Mouse (Mus musculus): Measurements from ENCODE around the gene Gm8947.
"Not testable (repeated sequence)": the region's sequence is repeated elsewhere in the genome, so short reads cannot be mapped to it uniquely, and the experiment has no call there.

DNA sequence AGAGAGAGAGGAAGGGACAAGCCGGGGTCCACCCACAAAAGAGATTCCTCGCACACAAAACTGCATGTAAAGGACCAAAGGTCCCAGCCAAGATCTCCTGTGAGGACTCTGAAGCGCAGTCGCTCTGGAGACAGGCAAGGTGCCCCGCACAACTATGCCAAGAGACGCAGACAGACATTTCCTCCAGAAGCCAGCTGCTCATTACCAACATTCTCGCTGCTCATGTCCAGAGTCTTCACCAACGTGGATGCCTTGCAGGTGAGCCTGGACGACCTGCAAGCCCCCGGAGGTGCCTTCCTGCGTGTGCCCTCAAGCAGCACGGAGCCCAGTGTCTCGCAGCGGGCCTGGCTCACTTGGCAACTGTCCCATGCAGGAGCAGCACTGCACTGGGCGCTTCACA lies 563 bp downstream of the Gm8947 start:
- TF ChIP-seq EP300, CTCF (IDR thresholded peaks at IDR 0.05; ENCODE audit: low read depth): not testable (repeated sequence)

All from heart, postnatal 0 days (tissue).